Mouse (Mus musculus): Measurements from ENCODE around the gene Stx6. TPM values are rescaled to one million over a fixed set of nuclear protein-coding genes. Genes with fewer than 3 reads are reported as not detected.

Stx6 gene
- total and polyA plus RNA-seq, 3 experiments = 19.0 to 23.0 (median 22.2) TPM

- Histone ChIP-seq H3K9ac (ENCODE audit: low read depth, low read length) (no peak overlapping the region), H3K4me3 (no peak overlapping the region), H3K27ac (no peak overlapping the region), H3K79me2 (replicated peaks; ENCODE audit: control insufficient read depth, insufficient read depth, low read length) (no peaks in the 10 kb centered on the region), H3K27me3 (ENCODE audit: control insufficient read depth, insufficient read depth, low read length) (no peaks in the 10 kb centered on the region), H3K4me1 (ENCODE audit: control insufficient read depth, insufficient read depth, low read length) (no peaks in the 10 kb centered on the region; the same call in 1 of the 2 replicates), H3K36me3 (ENCODE audit: control insufficient read depth, insufficient read depth, low read length) (no peaks in the 10 kb centered on the region)
- no peak for TF ChIP-seq CTCF (IDR thresholded peaks at IDR 0.05)
- TF ChIP-seq EP300 (IDR thresholded peaks at IDR 0.05; ENCODE audit: insufficient read depth, low read depth, low read length) = no peak
- no peak for TF ChIP-seq POLR2A (IDR thresholded peaks at IDR 0.05; ENCODE audit: insufficient read depth, low read depth, low read length)
- 62% methylated on average over 8 of the region's 8 CpGs for WGBS
- DNase-seq = peak in 1 of 2 experiments; percentile 30
- intact Hi-C loops (cut with DNase I) = no loop called here
Observed at GRCm38 (mm10) chr1:155204560-155205162, 46.1 kb downstream of the Stx6 start.

- 56% methylated on average over 7 of the region's 7 CpGs for WGBS
- no peak for TF ChIP-seq EP300 (IDR thresholded peaks at IDR 0.05; ENCODE audit: insufficient read depth, low read depth, low read length)
- no peak for TF ChIP-seq CTCF (IDR thresholded peaks at IDR 0.05)
- no peak for TF ChIP-seq POLR2A (IDR thresholded peaks at IDR 0.05; ENCODE audit: insufficient read depth, low read depth, low read length)
- Histone ChIP-seq H3K9ac (ENCODE audit: low read depth, low read length) (no peak overlapping the region), H3K36me3 (ENCODE audit: control insufficient read depth, insufficient read depth, low read length) (no peaks in the 10 kb centered on the region), H3K4me1 (ENCODE audit: control insufficient read depth, insufficient read depth, low read length) (no peaks in the 10 kb centered on the region; the same call in 1 of the 2 replicates), H3K79me2 (replicated peaks; ENCODE audit: control insufficient read depth, insufficient read depth, low read length) (no peaks in the 10 kb centered on the region), H3K27ac (peak overlapping the region; percentile 57), H3K4me3 (no peak overlapping the region), H3K27me3 (ENCODE audit: control insufficient read depth, insufficient read depth, low read length) (no peaks in the 10 kb centered on the region)
- intact Hi-C loops (cut with DNase I) = no loop called here
- DNase-seq = no peak
Observed at GRCm38 (mm10) chr1:155205311-155205710, 46.8 kb downstream of the Stx6 start.

- WGBS = 58% methylated on average over 19 of the region's 19 CpGs
- DNase-seq = peak; percentile 33 to 55
Observed at GRCm38 (mm10) chr1:155205822-155206660, 47.5 kb downstream of the Stx6 start.

GRCm38 (mm10) chr1:155207859-155208258 lies 49.3 kb downstream of the Stx6 start:
- 63% methylated on average over 3 of the region's 3 CpGs for WGBS
- Histone ChIP-seq H3K4me3 (no peak overlapping the region), H3K4me1 (ENCODE audit: control insufficient read depth, insufficient read depth, low read length) (peaks cover 10% of the 10 kb centered on the region), H3K9ac (ENCODE audit: low read depth, low read length) (no peak overlapping the region), H3K79me2 (replicated peaks; ENCODE audit: control insufficient read depth, insufficient read depth, low read length) (no peaks in the 10 kb centered on the region), H3K27ac (no peak overlapping the region), H3K27me3 (ENCODE audit: control insufficient read depth, insufficient read depth, low read length) (no peaks in the 10 kb centered on the region), H3K36me3 (ENCODE audit: control insufficient read depth, insufficient read depth, low read length) (no peaks in the 10 kb centered on the region)
- TF ChIP-seq CTCF (IDR thresholded peaks at IDR 0.05) (no peak), POLR2A (IDR thresholded peaks at IDR 0.05; ENCODE audit: insufficient read depth, low read depth, low read length) (no peak), EP300 (IDR thresholded peaks at IDR 0.05; ENCODE audit: insufficient read depth, low read depth, low read length) (no peak)
- no peak for DNase-seq
- intact Hi-C loops (cut with DNase I) = no loop called here

More at GRCm38 (mm10) chr1:155205822-155206660, 47.5 kb downstream of the Stx6 start:
- no peaks in the 10 kb centered on the region for H3K27me3 ChIP-seq (ENCODE audit: control insufficient read depth, insufficient read depth, low read length)
- H3K9ac ChIP-seq (ENCODE audit: low read depth, low read length) = 0 out of 2 replicates have a peak overlapping the region, but pooled peaks have one; percentile 7
- H3K27ac ChIP-seq = peak overlapping the region; percentile 57
- H3K36me3 ChIP-seq (ENCODE audit: control insufficient read depth, insufficient read depth, low read length) = no peaks in the 10 kb centered on the region
- intact Hi-C loops (cut with DNase I) = no loop called here
- H3K4me1 ChIP-seq (ENCODE audit: control insufficient read depth, insufficient read depth, low read length) = peaks cover 3% of the 10 kb centered on the region; the same call in 1 of the 2 replicates
- no peaks in the 10 kb centered on the region for H3K79me2 ChIP-seq (replicated peaks; ENCODE audit: control insufficient read depth, insufficient read depth, low read length)
- TF ChIP-seq CTCF (IDR thresholded peaks at IDR 0.05) (peak; percentile 37), EP300 (IDR thresholded peaks at IDR 0.05; ENCODE audit: insufficient read depth, low read depth, low read length) (peak; percentile 79), POLR2A (IDR thresholded peaks at IDR 0.05; ENCODE audit: insufficient read depth, low read depth, low read length) (0 out of 2 replicates have a peak, but pooled peaks have one; percentile 37)
- H3K4me3 ChIP-seq = no peak overlapping the region

DNA sequence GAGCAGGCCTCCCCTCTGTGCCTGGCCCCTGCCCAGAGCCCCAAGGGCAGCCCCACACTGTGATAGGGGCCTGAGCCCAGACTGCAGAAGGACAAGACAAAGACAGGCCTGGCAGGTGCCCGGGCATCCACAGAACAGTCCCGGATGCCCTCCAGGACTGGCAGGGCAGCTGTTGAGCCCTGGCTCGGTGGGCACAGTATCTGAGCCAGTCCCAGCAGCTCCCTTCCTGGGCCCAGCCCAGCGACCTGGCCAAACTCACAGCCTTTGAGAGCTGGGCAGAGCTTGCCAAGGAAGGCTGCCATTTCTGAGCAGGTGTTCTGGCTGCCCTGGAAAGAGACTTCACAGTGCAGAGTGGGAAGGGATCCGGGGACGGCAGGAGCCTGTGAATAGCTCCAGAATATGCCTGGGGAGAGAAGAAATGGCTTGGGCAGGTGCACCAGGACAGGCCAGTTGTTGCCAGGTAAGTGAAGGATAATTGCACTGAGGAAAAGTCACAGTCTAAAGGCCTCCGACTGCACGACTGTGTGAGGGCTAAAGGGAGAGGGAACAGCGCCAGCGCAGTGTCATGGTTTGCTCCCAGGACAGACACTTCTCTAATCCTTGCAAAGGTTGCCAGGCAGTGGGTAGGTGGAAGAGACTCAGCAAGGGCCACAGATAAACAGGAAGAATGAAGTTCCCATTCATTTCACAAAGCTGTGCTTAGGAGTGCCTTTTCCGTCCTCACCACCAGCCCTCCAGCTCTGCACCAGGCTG lies 51.7 kb downstream of the Stx6 start:
- Histone ChIP-seq H3K36me3 (ENCODE audit: control insufficient read depth, insufficient read depth, low read length) (no peaks in the 10 kb centered on the region), H3K4me1 (ENCODE audit: control insufficient read depth, insufficient read depth, low read length) (peaks cover 17% of the 10 kb centered on the region), H3K79me2 (replicated peaks; ENCODE audit: control insufficient read depth, insufficient read depth, low read length) (no peaks in the 10 kb centered on the region), H3K27ac (peak overlapping the region; percentile 48), H3K4me3 (no peak overlapping the region), H3K9ac (ENCODE audit: low read depth, low read length) (no peak overlapping the region), H3K27me3 (ENCODE audit: control insufficient read depth, insufficient read depth, low read length) (no peaks in the 10 kb centered on the region)
- peak; percentile 53 for TF ChIP-seq EP300 (IDR thresholded peaks at IDR 0.05; ENCODE audit: insufficient read depth, low read depth, low read length)
- TF ChIP-seq POLR2A (IDR thresholded peaks at IDR 0.05; ENCODE audit: insufficient read depth, low read depth, low read length) = no peak
- DNase-seq = peak; percentile 58 to 80
- WGBS = 40% methylated on average over 11 of the region's 11 CpGs
- intact Hi-C loops (cut with DNase I) = loop anchor here (5.0 kb wide), 1 partner anchor 53 kb away; the partner anchor contains the start of gene Stx6

All from heart, adult 2 months (tissue).